Mouse (Mus musculus): ENCODE measurements around the gene Cds2. TPM values are rescaled to one million over a fixed set of nuclear protein-coding genes. Genes with fewer than 3 reads are reported as not detected.

The Cds2 gene
- polyA plus RNA-seq, 1 experiment from 2014 or later: 20.4 TPM

DNA sequence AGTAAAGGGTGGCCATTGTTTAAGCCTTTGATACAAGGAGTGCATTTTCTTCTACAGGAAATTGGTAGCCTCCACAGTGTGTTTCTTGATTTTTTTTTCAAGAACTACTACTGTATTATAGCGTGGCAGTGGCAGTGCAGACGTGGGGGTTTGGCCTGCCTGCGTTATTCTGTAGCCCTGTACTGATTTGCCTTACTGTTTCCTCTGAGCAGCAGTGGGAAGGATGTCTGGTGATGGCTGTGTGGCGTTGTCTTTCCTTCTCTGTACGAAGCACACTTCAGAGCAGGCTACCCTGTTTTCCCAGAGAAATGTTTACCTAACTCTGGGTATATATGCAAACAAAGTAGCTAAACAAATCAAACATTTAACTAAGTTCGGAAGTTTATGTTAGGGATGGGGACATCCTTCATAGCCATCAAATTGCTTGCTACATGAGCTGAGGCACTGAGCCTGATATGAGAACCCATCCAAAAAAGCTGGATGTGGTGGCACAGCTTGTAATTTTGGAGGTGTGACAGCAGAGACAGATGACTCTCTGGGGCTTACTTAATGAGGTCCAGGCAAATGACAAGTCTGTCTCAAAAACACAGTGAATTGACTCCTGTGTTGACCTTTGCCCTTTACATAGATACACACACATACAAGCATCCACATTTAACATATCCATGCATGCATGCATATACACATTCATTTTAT is 9.9 kb downstream of the Cds2 start:
- 84% methylated on average over 6 of the region's 6 CpGs for WGBS
- Histone ChIP-seq H3K27ac (no peak overlapping the region), H3K9me3 (no peaks in the 10 kb centered on the region), H3K27me3 (ENCODE audit: poor library complexity, severe bottlenecking) (no peaks in the 10 kb centered on the region), H3K4me1 (0 out of 2 replicates have a peak, but pooled peaks cover 5% of the 10 kb centered on the region), H3K4me3 (no peak overlapping the region), H3K36me3 (replicated peaks) (peaks cover 14% of the 10 kb centered on the region)
- DNase-seq (ENCODE audit: extremely low spot score, low spot score): no peak

DNA sequence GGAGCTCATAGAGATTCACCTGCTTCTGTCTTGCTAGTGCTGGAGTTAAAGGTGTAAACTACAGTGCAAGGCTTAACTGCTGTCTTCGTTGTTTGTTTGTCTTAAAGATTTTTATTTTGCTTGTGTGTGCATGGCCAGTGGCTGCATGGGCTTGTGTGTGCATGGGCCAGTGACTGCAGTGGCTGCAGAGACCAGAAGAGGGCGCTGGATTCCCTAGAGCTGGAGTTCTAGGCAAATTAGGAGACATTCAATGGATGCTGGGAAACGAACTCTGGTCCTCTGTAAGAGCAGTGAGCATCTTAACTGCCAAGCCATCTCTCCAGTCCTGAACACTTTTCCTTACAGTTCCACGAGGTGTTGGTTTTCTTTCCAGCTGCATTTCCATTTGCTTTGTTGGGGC is 12.6 kb downstream of the Cds2 start:
- no peak for DNase-seq (ENCODE audit: extremely low spot score, low spot score)
- H3K4me3 ChIP-seq: no peak overlapping the region
- no peaks in the 10 kb centered on the region for H3K9me3 ChIP-seq
- peaks cover 16% of the 10 kb centered on the region for H3K4me1 ChIP-seq
- H3K27me3 ChIP-seq (ENCODE audit: poor library complexity, severe bottlenecking): no peaks in the 10 kb centered on the region
- 78% methylated on average over 4 of the region's 4 CpGs for WGBS
- H3K36me3 ChIP-seq (replicated peaks): peaks cover 26% of the 10 kb centered on the region
- no peak overlapping the region for H3K27ac ChIP-seq

DNA sequence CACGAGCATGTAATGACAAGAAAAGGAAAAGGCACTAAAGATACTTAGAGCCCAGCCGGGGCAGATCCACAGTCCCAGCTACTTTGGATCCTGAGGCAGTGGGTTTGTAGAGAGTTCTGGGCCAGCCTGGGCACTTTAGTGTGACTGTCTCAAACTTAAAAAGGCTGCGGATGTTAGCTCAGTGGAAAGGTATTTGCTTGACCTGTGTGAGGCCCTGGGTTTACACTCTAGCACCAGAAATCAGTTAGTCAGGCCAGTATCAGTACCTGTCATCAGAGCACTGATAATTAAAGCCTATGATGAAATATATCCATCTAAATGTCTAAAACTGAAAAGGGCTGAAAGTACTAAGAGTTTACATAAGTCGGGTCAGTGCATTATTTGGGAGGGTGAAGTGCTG is 13.3 kb downstream of the Cds2 start:
- peaks cover 17% of the 10 kb centered on the region for H3K4me1 ChIP-seq
- WGBS: 87% methylated on average over 4 of the region's 4 CpGs
- H3K9me3 ChIP-seq: no peaks in the 10 kb centered on the region
- H3K36me3 ChIP-seq (replicated peaks): peaks cover 33% of the 10 kb centered on the region
- no peak overlapping the region for H3K27ac ChIP-seq
- no peaks in the 10 kb centered on the region for H3K27me3 ChIP-seq (ENCODE audit: poor library complexity, severe bottlenecking)
- DNase-seq (ENCODE audit: extremely low spot score, low spot score): no peak
- no peak overlapping the region for H3K4me3 ChIP-seq

DNA sequence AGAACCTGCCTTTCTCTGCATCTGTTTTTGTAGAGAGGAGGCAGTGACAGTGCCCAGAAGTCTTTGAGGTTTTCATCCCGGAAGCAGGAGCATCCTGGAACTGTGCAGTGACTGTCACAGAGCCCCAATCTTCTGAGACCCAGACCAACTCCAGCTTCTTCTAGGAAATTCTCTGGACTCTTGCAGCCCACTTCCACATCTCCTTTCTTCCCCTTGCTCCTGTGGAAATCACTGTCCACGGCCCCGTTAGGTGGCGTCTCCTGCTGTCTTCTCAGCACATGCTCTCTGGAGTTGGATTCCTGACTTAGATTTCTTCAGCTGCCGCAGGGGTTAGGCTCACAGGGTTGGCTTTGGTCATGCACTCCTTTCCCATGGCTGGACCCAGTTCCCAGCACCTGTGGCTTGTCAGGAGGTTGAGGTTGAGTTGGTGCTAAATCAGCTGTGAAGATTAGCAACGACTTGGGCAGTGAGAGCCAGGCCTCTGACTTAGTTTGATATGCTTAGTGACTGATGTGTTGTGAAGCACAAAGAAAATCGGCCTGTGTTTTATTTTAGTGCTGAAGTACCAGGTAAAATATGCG is 15.4 kb downstream of the Cds2 start:
- WGBS: 78% methylated on average over 8 of the region's 8 CpGs
- peaks cover 33% of the 10 kb centered on the region for H3K4me1 ChIP-seq
- no peak overlapping the region for H3K4me3 ChIP-seq
- no peaks in the 10 kb centered on the region for H3K9me3 ChIP-seq
- no peaks in the 10 kb centered on the region for H3K27me3 ChIP-seq (ENCODE audit: poor library complexity, severe bottlenecking)
- no peak overlapping the region for H3K27ac ChIP-seq
- peaks cover 35% of the 10 kb centered on the region for H3K36me3 ChIP-seq (replicated peaks)
- DNase-seq (ENCODE audit: extremely low spot score, low spot score): no peak

DNA sequence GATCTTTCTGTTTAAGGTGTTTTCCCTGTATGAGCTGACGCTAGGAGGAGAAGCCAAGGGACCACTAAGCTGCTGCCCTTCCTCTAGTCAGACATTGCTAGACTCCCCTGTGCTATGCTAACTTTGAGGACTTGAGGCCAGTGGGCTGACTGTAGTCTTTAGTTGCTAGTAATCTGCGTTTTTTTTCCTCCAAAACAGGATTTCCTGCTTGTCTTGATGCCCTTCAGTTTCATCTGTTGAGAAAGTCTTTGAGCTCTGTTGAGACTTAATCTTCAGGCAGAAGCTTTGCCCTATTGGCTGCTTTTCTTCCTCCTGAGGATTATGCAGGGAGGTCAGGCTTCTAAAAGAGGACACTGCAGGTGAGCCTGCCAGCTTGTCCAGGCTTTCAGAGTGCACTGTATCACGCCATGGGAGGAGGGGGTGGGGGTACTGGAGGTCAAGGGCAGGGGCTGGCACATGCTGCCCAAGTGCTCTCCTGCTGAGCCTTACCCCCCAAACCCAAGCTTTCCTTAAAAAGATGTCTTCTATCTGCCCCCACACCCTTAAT is 16.5 kb downstream of the Cds2 start:
- 52% methylated on average over 3 of the region's 3 CpGs for WGBS
- DNase-seq (ENCODE audit: extremely low spot score, low spot score): no peak
- no peak overlapping the region for H3K27ac ChIP-seq
- H3K4me1 ChIP-seq: peaks cover 44% of the 10 kb centered on the region
- peaks cover 27% of the 10 kb centered on the region for H3K36me3 ChIP-seq (replicated peaks)
- H3K9me3 ChIP-seq: no peaks in the 10 kb centered on the region
- no peak overlapping the region for H3K4me3 ChIP-seq
- no peaks in the 10 kb centered on the region for H3K27me3 ChIP-seq (ENCODE audit: poor library complexity, severe bottlenecking)

DNA sequence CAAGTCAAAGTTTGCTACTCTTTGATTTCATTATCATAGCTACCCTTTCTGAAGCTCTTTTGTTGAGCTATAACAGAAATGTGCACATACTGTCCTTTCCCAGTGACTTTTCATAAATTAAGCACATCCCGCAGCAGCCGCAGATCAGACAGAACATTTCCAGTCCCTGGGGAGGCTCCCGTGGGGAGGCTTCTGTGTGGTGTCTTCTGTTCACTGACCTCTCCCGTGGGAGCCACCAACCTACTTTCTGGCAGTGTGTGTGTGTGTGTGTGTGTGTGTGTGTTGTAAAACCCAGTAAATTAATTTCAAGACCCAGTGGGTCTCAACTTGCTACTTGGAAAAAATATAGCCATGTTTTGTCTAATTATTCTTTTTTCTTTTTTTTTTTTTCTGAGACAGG is 17.0 kb downstream of the Cds2 start:
- no peak for DNase-seq (ENCODE audit: extremely low spot score, low spot score)
- peaks cover 29% of the 10 kb centered on the region for H3K36me3 ChIP-seq (replicated peaks)
- peaks cover 49% of the 10 kb centered on the region for H3K4me1 ChIP-seq
- no peaks in the 10 kb centered on the region for H3K27me3 ChIP-seq (ENCODE audit: poor library complexity, severe bottlenecking)
- no peak overlapping the region for H3K27ac ChIP-seq
- H3K9me3 ChIP-seq: no peaks in the 10 kb centered on the region
- H3K4me3 ChIP-seq: no peak overlapping the region
- WGBS: 81% methylated on average over 4 of the region's 4 CpGs

DNA sequence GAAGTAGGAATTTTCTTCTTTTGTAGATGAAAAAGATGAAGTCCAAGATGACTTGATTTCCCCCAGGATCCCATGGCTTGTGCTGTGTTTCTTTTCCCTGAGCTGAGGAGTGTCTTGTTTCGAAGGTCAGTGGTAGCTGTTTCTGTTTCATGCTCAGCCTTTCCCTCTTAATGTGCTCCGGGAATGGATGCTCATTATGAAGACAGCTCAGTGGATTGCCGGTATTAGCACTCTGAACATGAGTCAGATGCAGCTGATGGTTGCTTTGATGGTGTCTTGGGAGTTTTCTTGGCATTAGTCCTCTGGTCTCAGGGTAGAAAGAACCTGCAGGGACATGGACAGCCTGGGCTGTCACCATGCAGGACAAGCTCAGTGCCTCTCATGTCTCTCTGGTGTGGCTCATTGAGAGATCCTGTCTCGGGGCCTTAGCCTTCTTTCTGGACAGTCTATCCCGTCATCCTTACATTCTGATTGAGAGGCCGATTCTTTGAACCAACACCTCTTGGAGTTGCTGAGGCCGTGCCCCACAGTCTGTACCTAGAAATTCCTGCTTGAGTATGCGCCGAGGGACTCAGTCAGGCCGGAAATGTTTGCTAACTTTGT is 17.7 kb downstream of the Cds2 start:
- H3K27me3 ChIP-seq (ENCODE audit: poor library complexity, severe bottlenecking): no peaks in the 10 kb centered on the region
- no peak overlapping the region for H3K27ac ChIP-seq
- H3K9me3 ChIP-seq: no peaks in the 10 kb centered on the region
- DNase-seq (ENCODE audit: extremely low spot score, low spot score): no peak
- peaks cover 50% of the 10 kb centered on the region for H3K4me1 ChIP-seq
- no peak overlapping the region for H3K4me3 ChIP-seq
- 94% methylated on average over 10 of the region's 10 CpGs for WGBS
- H3K36me3 ChIP-seq (replicated peaks): peaks cover 32% of the 10 kb centered on the region

DNA sequence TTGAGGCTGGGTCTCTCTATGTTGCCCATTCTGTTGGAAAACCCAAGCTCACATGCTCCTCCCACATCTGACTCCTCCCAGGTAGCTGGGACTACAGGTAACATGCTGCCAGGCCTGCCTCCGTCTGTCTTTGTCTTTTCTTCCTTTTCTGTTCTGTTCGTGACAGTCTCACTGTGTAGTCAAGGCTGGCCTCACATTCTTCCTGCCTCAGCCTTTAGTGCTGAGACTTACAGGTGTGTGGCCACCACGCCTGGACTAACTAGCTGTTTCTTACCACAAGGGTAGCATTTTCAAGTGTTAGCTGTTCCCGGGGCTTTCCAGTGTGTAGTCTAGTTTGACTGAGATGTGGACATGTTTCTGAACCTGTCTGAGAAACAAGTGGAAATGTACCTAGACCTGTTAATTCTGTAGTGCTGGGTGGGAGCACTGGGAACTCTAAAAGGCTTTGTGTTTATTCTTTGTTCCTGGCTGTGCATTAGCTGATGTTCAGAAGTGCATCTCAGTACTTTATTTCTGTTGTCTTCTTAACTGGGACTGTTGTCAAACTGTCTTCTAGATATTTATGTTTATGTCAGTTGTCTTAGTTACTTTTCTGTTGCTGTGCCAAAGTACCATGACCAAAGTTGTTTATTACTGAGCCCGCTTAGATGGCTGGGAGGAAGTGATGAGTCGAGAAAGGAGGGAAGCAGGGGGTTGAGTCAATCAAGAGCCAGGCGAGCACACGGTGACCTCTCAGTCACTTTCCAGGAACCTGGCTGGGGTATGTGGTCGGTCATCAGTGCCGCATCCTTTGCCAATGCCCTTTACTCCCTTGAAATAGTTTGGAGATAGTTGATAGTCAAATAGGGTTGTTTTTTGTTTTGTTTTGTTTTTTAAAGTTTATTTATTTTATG is 18.9 kb downstream of the Cds2 start:
- H3K27ac ChIP-seq: 0 out of 2 replicates have a peak overlapping the region, but pooled peaks have one; percentile 8
- DNase-seq (ENCODE audit: extremely low spot score, low spot score): no peak
- H3K4me1 ChIP-seq: peaks cover 50% of the 10 kb centered on the region
- no peaks in the 10 kb centered on the region; the same call in 1 of the 2 replicates for H3K9me3 ChIP-seq
- H3K36me3 ChIP-seq (replicated peaks): peaks cover 39% of the 10 kb centered on the region
- H3K27me3 ChIP-seq (ENCODE audit: poor library complexity, severe bottlenecking): no peaks in the 10 kb centered on the region
- WGBS: 56% methylated on average over 10 of the region's 10 CpGs
- H3K4me3 ChIP-seq: no peak overlapping the region

DNA sequence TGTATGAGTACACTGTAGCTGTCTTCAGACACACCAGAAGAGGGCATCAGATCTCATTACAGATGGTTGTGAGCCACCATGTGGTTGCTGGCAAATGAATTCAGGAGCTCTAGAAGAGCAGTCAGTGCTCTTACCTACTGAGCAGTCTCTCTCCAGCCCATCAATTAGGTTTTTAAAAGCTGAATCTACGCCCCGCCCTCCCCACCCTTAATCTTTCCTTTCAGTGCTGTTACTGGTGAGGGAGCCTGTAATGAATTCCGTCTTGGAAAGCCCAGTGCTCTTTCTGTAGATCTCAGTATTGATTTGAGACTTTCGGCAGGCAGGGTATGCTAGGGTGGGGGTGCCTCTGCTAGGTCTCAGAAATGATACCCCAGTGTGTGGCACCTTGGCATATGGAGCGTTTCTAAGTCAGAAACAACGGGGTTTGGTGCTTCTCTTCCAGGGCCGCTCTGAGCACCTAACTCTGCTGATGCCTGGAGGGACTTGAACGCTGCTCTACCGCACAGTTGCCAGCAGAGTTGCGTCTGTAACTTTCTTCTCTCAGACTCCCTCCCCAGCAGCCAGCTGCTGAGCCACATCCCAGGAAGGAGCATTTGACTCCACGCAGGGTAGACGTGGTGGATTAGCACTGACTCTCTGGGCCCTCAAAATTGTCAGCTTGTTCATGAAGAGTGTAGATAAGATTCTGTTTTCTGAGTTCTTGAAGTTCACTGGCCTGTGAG is 19.7 kb downstream of the Cds2 start:
- peak overlapping the region; percentile 75 for H3K27ac ChIP-seq
- peak; percentile 37 for DNase-seq (ENCODE audit: extremely low spot score, low spot score)
- no peaks in the 10 kb centered on the region for H3K27me3 ChIP-seq (ENCODE audit: poor library complexity, severe bottlenecking)
- H3K4me1 ChIP-seq: peaks cover 50% of the 10 kb centered on the region
- H3K36me3 ChIP-seq (replicated peaks): peaks cover 41% of the 10 kb centered on the region
- H3K9me3 ChIP-seq: no peaks in the 10 kb centered on the region; the same call in 1 of the 2 replicates
- 17% methylated on average over 12 of the region's 12 CpGs for WGBS
- peak overlapping the region; percentile 20; the same call in 1 of the 2 replicates for H3K4me3 ChIP-seq

DNA sequence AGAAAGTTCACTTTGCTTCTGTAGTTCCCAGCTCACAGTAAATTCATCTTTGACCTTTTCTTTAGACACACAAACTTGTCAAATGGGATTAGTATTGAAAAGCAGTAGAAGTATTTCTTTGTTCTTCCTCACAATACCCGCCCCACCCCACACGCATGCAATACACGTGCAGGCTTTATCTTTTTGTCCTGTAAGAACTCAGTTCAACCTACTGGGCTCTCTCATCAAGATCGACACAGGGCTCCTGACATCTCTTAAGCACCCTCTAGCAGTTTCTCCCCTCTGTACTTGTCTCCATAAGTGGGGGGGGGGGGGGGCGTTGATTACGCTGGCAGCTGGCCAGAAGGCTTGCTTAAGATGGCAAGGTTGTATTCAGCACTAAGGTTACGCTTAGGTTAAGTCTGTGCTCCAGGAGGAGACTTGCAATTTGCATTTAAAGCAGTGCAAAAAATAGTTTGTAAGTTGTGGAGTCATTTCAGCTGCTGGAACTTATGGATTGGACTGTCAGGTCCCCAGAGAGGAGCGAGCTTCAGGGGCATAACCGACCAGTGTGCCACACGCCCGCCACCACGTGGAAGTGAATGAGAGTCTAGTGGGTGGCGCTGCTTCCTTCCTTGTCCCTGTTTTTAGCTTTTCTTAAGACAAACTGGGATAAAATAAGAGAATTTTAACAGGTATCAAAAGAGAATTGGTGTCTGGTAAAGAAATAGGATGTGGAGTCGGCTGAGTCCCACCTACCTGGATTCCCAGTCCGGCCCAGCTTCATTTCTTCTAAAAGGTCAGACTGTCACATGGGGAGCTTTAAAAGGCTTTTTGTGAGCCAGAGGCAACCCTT is 20.5 kb downstream of the Cds2 start:
- DNase-seq (ENCODE audit: extremely low spot score, low spot score): peak; percentile 26
- 60% methylated on average over 15 of the region's 15 CpGs for WGBS
- peak overlapping the region; percentile 75 for H3K27ac ChIP-seq

DNA sequence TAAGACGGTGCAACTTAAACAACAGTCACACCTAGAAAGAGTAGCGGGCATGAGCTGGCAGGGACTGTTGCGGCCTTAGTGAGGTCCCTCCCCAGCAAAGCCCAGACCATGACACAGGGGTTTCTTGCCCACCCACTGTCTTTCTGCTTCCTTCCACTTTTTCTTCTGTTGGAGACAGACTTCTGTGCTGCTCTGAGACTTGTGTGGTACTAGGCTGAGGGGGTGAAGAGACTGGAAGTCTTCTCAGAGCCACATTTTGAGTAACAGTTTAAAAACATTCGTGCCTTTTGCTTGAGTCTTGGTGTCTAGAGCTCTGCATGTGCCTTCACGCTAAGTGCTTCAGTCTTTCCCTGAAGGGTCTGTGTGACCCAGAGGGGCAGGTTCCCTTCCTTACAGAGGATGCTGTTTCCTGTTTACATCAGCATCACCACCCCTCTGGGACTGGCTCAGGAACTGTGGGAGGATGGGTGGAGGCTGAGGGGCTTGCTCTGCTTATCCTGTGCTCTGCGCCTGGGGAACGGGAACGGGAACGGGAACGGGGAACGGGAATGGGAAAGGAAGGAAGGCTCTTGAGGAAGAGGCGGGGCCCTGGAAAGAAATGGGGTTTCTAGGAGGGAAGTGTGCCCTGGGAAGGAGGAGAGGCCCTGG is 21.7 kb downstream of the Cds2 start:
- DNase-seq (ENCODE audit: extremely low spot score, low spot score): no peak
- H3K4me1 ChIP-seq: peaks cover 40% of the 10 kb centered on the region
- no peak overlapping the region for H3K4me3 ChIP-seq
- H3K27me3 ChIP-seq (ENCODE audit: poor library complexity, severe bottlenecking): no peaks in the 10 kb centered on the region
- H3K36me3 ChIP-seq (replicated peaks): peaks cover 36% of the 10 kb centered on the region
- H3K9me3 ChIP-seq: no peaks in the 10 kb centered on the region; the same call in 1 of the 2 replicates
- WGBS: 87% methylated on average over 12 of the region's 12 CpGs
- H3K27ac ChIP-seq: peak overlapping the region; percentile 75

More for the DNA sequence above, 20.5 kb downstream of the Cds2 start:
- peak overlapping the region; percentile 20; the same call in 1 of the 2 replicates for H3K4me3 ChIP-seq
- H3K36me3 ChIP-seq (replicated peaks): peaks cover 38% of the 10 kb centered on the region
- peaks cover 46% of the 10 kb centered on the region for H3K4me1 ChIP-seq
- no peaks in the 10 kb centered on the region for H3K27me3 ChIP-seq (ENCODE audit: poor library complexity, severe bottlenecking)
- no peaks in the 10 kb centered on the region; the same call in 1 of the 2 replicates for H3K9me3 ChIP-seq
